Mouse (Mus musculus) midbrain, embryonic 11.5 days (tissue): ENCODE results near the gene Dscam. TPM values are rescaled to one million over a fixed set of nuclear protein-coding genes. Genes with fewer than 3 reads are reported as not detected.

Experiments used
- ATAC-seq: fragments of 200-750 bp; cut with Nextera tagmentation; 2 replicates; pipeline ENCODE4 v1.8.0; 2017; ENCODE audit warnings: moderate TSS enrichment, moderate library complexity; ENCODE audit not compliant: low FRiP score
- DNase-seq: peaks from one replicate; pipeline ENCODE4 v3.0.0; 2015; ENCODE audit warnings: low spot score; ENCODE audit errors: missing footprints
- H3K27ac ChIP-seq: fragments of 300-500 bp; sonication (generic); 2 replicates; pipeline ENCODE4 v1.5.1; 2014; ENCODE audit warnings: low read depth, low read length
- H3K27me3 ChIP-seq: fragments of 300-500 bp; sonication (generic); 2 replicates; pipeline ENCODE4 v1.6.1; 2014; ENCODE audit warnings: mild to moderate bottlenecking, low read length, moderate library complexity, mixed read lengths; ENCODE audit not compliant: control insufficient read depth, insufficient read depth
- H3K36me3 ChIP-seq: fragments of 300-500 bp; sonication (generic); 2 replicates; pipeline ENCODE4 v1.6.1; 2014; ENCODE audit warnings: mild to moderate bottlenecking, low read length, moderate library complexity, mixed read lengths; ENCODE audit not compliant: control insufficient read depth, insufficient read depth
- H3K4me1 ChIP-seq: fragments of 300-500 bp; sonication (generic); 2 replicates; pipeline ENCODE4 v1.6.1; 2014; ENCODE audit warnings: low read length; ENCODE audit not compliant: control insufficient read depth, insufficient read depth
- H3K4me2 ChIP-seq: fragments of 300-500 bp; sonication (generic); 2 replicates; pipeline ENCODE4 v1.6.1; 2014; ENCODE audit warnings: mild to moderate bottlenecking, moderate library complexity
- H3K4me3 ChIP-seq: fragments of 300-500 bp; sonication (generic); 2 replicates; pipeline ENCODE4 v1.5.1; 2014; ENCODE audit warnings: low read depth, low read length
- H3K9ac ChIP-seq: fragments of 300-500 bp; sonication (generic); 2 replicates; pipeline ENCODE4 v1.6.1; 2014; ENCODE audit warnings: low read length
- H3K9me3 ChIP-seq: fragments of 300-500 bp; sonication (generic); 2 replicates; pipeline ENCODE4 v1.6.1; 2016; ENCODE audit warnings: low read length; ENCODE audit not compliant: control insufficient read depth
- WGBS: fragments of 180-500 bp; shearing (Covaris S2); extraction: QIAGEN DNeasy Blood & Tissue Kit; methylation state at CpG from one replicate; pipeline ENCODE4 v1.1.7; 2014; 5-methylcytosine and 5-hydroxymethylcytosine counted together
- polyA plus RNA-seq: library from polyadenylated mRNA; unstranded; fragments of >200 nt; fragmentation: Nextera tagmentation; extraction: Ambion mirVana; gene quantifications from 2 replicates; pipeline ENCODE4 v1.2.1, GENCODE M21; 2014

The Dscam gene
- polyA plus RNA-seq, 1 experiment from 2014 or later: 2.9 TPM

GRCm38 (mm10) chr16:97017171-97017738, 153.3 kb downstream of the Dscam start:
- Histone ChIP-seq H3K27me3 (no peaks in the 10 kb centered on the region), H3K9me3 (no peaks in the 10 kb centered on the region), H3K4me1 (peaks cover 3% of the 10 kb centered on the region; the same call in 1 of the 2 replicates), H3K36me3 (no peaks in the 10 kb centered on the region), H3K4me2 (no peak overlapping the region), H3K27ac (no peak overlapping the region), H3K9ac (no peak overlapping the region), H3K4me3 (no peak overlapping the region)
- no peak for DNase-seq
- no peak for ATAC-seq
- 70% methylated on average over 3 of the region's 3 CpGs for WGBS

GRCm38 (mm10) chr16:97016244-97016850, 154.2 kb downstream of the Dscam start:
- no peak overlapping the region for H3K4me2 ChIP-seq
- no peaks in the 10 kb centered on the region for H3K9me3 ChIP-seq
- no peaks in the 10 kb centered on the region for H3K36me3 ChIP-seq
- peaks cover 3% of the 10 kb centered on the region; the same call in 1 of the 2 replicates for H3K4me1 ChIP-seq
- ATAC-seq: no peak
- WGBS: 80% methylated on average over 2 of the region's 2 CpGs
- no peak overlapping the region for H3K9ac ChIP-seq
- no peak overlapping the region for H3K27ac ChIP-seq
- no peak for DNase-seq
- no peak overlapping the region for H3K4me3 ChIP-seq
- no peaks in the 10 kb centered on the region for H3K27me3 ChIP-seq

GRCm38 (mm10) chr16:97014343-97014742, 156.2 kb downstream of the Dscam start:
- no peak for ATAC-seq
- 77% methylated on average over 3 of the region's 3 CpGs for WGBS
- no peaks in the 10 kb centered on the region for H3K36me3 ChIP-seq
- no peak overlapping the region for H3K9ac ChIP-seq
- no peaks in the 10 kb centered on the region for H3K27me3 ChIP-seq
- H3K4me3 ChIP-seq: no peak overlapping the region
- no peaks in the 10 kb centered on the region for H3K9me3 ChIP-seq
- no peak overlapping the region for H3K4me2 ChIP-seq
- no peak for DNase-seq
- H3K4me1 ChIP-seq: peaks cover 3% of the 10 kb centered on the region; the same call in 1 of the 2 replicates
- no peak overlapping the region for H3K27ac ChIP-seq

GRCm38 (mm10) chr16:97009116-97010055, 161.2 kb downstream of the Dscam start:
- H3K9ac ChIP-seq: no peak overlapping the region
- DNase-seq (no peak), ATAC-seq (peak; percentile 40; the same call in 1 of the 2 replicates)
- H3K27me3 ChIP-seq: no peaks in the 10 kb centered on the region
- no peak overlapping the region for H3K4me2 ChIP-seq
- WGBS: 75% methylated on average over 4 of the region's 4 CpGs
- peak overlapping the region; percentile 31 for H3K27ac ChIP-seq
- no peak overlapping the region for H3K4me3 ChIP-seq
- no peaks in the 10 kb centered on the region for H3K9me3 ChIP-seq
- peaks cover 12% of the 10 kb centered on the region; the same call in 1 of the 2 replicates for H3K4me1 ChIP-seq
- H3K36me3 ChIP-seq: no peaks in the 10 kb centered on the region

- no peak overlapping the region for H3K4me2 ChIP-seq
- ATAC-seq: no peak
- no peaks in the 10 kb centered on the region for H3K36me3 ChIP-seq
- WGBS: 91% methylated on average over 11 of the region's 11 CpGs
- H3K4me3 ChIP-seq: no peak overlapping the region
- peaks cover 12% of the 10 kb centered on the region; the same call in 1 of the 2 replicates for H3K4me1 ChIP-seq
- H3K27me3 ChIP-seq: no peaks in the 10 kb centered on the region
- peak overlapping the region; percentile 79 for H3K27ac ChIP-seq
- DNase-seq: no peak
- H3K9me3 ChIP-seq: no peaks in the 10 kb centered on the region
- no peak overlapping the region for H3K9ac ChIP-seq
These were observed 162.5 kb downstream of the Dscam start for GRCm38 (mm10) chr16:97007892-97008527.

GRCm38 (mm10) chr16:97006854-97007182, 163.7 kb downstream of the Dscam start:
- H3K9me3 ChIP-seq: no peaks in the 10 kb centered on the region
- H3K4me2 ChIP-seq: no peak overlapping the region
- ATAC-seq (peak; percentile 51; the same call in 1 of the 2 replicates), DNase-seq (no peak)
- H3K36me3 ChIP-seq: no peaks in the 10 kb centered on the region
- no peak overlapping the region for H3K4me3 ChIP-seq
- no peaks in the 10 kb centered on the region for H3K27me3 ChIP-seq
- peak overlapping the region; percentile 79 for H3K27ac ChIP-seq
- H3K4me1 ChIP-seq: peaks cover 12% of the 10 kb centered on the region; the same call in 1 of the 2 replicates
- no peak overlapping the region for H3K9ac ChIP-seq

GRCm38 (mm10) chr16:97006041-97006853, 164.3 kb downstream of the Dscam start:
- Histone ChIP-seq H3K4me1 (peaks cover 12% of the 10 kb centered on the region; the same call in 1 of the 2 replicates), H3K9me3 (no peaks in the 10 kb centered on the region), H3K27me3 (no peaks in the 10 kb centered on the region), H3K36me3 (no peaks in the 10 kb centered on the region), H3K4me3 (no peak overlapping the region), H3K4me2 (no peak overlapping the region), H3K9ac (no peak overlapping the region), H3K27ac (peak overlapping the region; percentile 79; the same call in 1 of the 2 replicates)
- DNase-seq (peak; percentile 90), ATAC-seq (peak; percentile 84)
- 41% methylated on average over 9 of the region's 9 CpGs for WGBS

- no peaks in the 10 kb centered on the region for H3K36me3 ChIP-seq
- 60% methylated on average over 1 of the region's 1 CpGs for WGBS
- ATAC-seq (no peak), DNase-seq (no peak)
- H3K9me3 ChIP-seq: no peaks in the 10 kb centered on the region
- no peak overlapping the region for H3K4me2 ChIP-seq
- no peak overlapping the region for H3K9ac ChIP-seq
- no peak overlapping the region for H3K4me3 ChIP-seq
- H3K27me3 ChIP-seq: no peaks in the 10 kb centered on the region
- peaks cover 12% of the 10 kb centered on the region; the same call in 1 of the 2 replicates for H3K4me1 ChIP-seq
- H3K27ac ChIP-seq: no peak overlapping the region
These were observed 166.6 kb downstream of the Dscam start for GRCm38 (mm10) chr16:97003965-97004364.
